Mouse (Mus musculus): ENCODE measurements around the gene Kif1b. TPM values are rescaled to one million over a fixed set of nuclear protein-coding genes. Genes with fewer than 3 reads are reported as not detected.

Kif1b gene
- polyA plus RNA-seq, 1 experiment from 2014 or later, result 35.6 TPM

DNA sequence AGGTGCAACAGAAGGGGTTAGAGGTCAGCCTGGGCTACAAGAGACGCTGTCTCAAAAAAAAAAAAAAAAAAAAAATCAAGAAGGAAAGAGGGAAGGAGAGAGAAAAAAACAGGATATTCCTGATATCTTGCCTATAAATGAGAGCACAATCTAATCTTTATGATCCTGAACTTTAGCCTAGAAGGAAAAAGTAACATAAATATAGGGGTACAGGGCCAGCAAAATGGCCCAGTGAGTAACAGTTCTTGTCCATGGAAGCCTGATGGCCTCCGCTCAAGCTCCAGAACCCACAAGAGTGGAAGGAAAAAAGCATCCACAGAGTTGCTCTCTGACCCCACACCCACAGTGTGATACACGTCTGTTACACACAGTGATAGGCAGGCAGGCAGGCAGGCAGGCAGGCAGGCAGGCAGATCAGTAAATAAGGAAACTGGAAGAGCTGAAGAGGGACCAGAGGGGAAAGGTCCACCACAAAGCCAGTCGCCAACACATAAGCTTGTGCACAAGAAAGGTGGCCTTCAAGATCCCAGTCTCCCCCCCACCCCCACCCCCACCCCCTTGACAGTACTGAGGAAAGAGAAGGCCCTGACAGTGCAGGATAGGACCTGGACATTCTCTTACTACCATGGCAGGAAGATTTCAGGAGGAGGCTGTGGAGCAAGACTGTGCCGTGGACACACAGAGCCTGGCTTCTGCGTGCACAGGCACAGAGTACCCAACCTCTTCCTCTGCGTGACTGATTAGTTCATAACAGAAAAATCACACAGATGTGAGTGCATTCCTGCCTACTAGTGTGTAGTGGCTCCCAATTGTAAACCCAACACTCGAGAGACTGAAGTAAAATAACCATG, 21.0 kb downstream of the Kif1b start:
- 53% methylated on average over 8 of the region's 8 CpGs for WGBS
- Histone ChIP-seq H3K4me3 (ENCODE audit: low read depth, low read length) (no peak overlapping the region), H3K36me3 (ENCODE audit: insufficient read depth, low read length) (no peaks in the 10 kb centered on the region), H3K9ac (replicated peaks; ENCODE audit: low read depth) (no peak overlapping the region), H3K4me2 (replicated peaks; ENCODE audit: low read depth, low read length) (no peak overlapping the region), H3K27me3 (replicated peaks; ENCODE audit: insufficient read depth, low read length) (no peaks in the 10 kb centered on the region), H3K4me1 (ENCODE audit: insufficient read depth, low read depth, low read length) (peaks cover 10% of the 10 kb centered on the region; the same call in 1 of the 2 replicates), H3K9me3 (ENCODE audit: low read length) (no peaks in the 10 kb centered on the region), H3K27ac (ENCODE audit: low read length) (peak overlapping the region; percentile 15; the same call in 1 of the 2 replicates)
- ATAC-seq (peak; percentile 25; the same call in 1 of the 2 replicates), DNase-seq (ENCODE audit: low spot score) (no peak)
- TF ChIP-seq CTCF (IDR thresholded peaks at IDR 0.05) (no peak), EP300 (IDR thresholded peaks at IDR 0.05) (no peak)

DNA sequence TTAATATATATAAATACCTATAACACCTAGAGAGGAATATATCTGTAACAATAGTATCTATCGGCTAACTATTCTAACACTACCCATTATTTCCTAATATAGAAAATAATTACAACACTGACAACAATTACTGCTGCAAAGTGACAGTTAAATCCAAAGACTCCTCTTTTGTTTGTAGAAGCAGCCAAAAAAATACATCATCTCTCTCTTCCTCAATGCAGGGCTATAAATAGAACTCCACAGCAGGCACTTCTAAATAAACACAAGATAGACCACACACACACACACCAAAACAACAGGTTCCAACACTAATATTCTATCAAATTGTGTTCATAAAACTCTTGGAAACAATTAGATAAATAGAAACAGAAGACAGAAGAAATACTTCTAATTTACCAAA, 21.8 kb downstream of the Kif1b start:
- H3K27ac ChIP-seq (ENCODE audit: low read length), result no peak overlapping the region
- H3K27me3 ChIP-seq (replicated peaks; ENCODE audit: insufficient read depth, low read length), result no peaks in the 10 kb centered on the region
- ATAC-seq (no peak), DNase-seq (ENCODE audit: low spot score) (peak; percentile 55)
- H3K4me3 ChIP-seq (ENCODE audit: low read depth, low read length), result no peak overlapping the region
- no peaks in the 10 kb centered on the region for H3K9me3 ChIP-seq (ENCODE audit: low read length)
- TF ChIP-seq EP300 (IDR thresholded peaks at IDR 0.05) (no peak), CTCF (IDR thresholded peaks at IDR 0.05) (no peak)
- no peaks in the 10 kb centered on the region for H3K36me3 ChIP-seq (ENCODE audit: insufficient read depth, low read length)
- no peak overlapping the region for H3K4me2 ChIP-seq (replicated peaks; ENCODE audit: low read depth, low read length)
- no peak overlapping the region for H3K9ac ChIP-seq (replicated peaks; ENCODE audit: low read depth)
- 59% methylated on average over 1 of the region's 1 CpGs for WGBS
- peaks cover 10% of the 10 kb centered on the region; the same call in 1 of the 2 replicates for H3K4me1 ChIP-seq (ENCODE audit: insufficient read depth, low read depth, low read length)

DNA sequence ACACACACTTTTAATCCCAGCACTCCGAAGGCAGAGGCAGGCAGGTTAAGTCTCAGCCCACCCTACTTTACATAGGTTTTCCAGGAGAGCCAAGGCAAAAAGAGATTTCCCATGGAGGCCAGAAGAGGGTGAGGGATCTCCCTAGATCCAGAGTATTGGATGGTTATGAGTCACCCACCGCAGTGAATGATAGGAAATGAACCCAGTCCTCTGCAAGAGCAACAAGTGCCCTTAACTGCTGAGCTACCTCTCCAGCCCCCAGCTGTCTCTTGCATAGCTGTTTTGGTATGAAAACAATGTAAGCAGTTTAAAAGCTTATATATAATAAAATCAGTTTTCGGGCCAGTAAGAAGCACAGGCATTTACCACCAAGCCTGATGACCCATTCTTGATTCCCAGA, 24.5 kb downstream of the Kif1b start:
- no peak overlapping the region for H3K9ac ChIP-seq (replicated peaks; ENCODE audit: low read depth)
- 0 out of 2 replicates have a peak overlapping the region, but pooled peaks have one; percentile 23 for H3K27ac ChIP-seq (ENCODE audit: low read length)
- H3K4me2 ChIP-seq (replicated peaks; ENCODE audit: low read depth, low read length), result no peak overlapping the region
- H3K27me3 ChIP-seq (replicated peaks; ENCODE audit: insufficient read depth, low read length), result no peaks in the 10 kb centered on the region
- peak; percentile 38 for ATAC-seq
- WGBS, result 54% methylated on average over 3 of the region's 3 CpGs
- DNase-seq (ENCODE audit: low spot score), result peak; percentile 20
- peaks cover 10% of the 10 kb centered on the region; the same call in 1 of the 2 replicates for H3K4me1 ChIP-seq (ENCODE audit: insufficient read depth, low read depth, low read length)
- H3K36me3 ChIP-seq (ENCODE audit: insufficient read depth, low read length), result no peaks in the 10 kb centered on the region
- H3K9me3 ChIP-seq (ENCODE audit: low read length), result no peaks in the 10 kb centered on the region
- no peak for TF ChIP-seq EP300 (IDR thresholded peaks at IDR 0.05)
- no peak for TF ChIP-seq CTCF (IDR thresholded peaks at IDR 0.05)
- no peak overlapping the region for H3K4me3 ChIP-seq (ENCODE audit: low read depth, low read length)

GRCm38 (mm10) chr4:149282025-149282738, 25.3 kb downstream of the Kif1b start:
- 53% methylated on average over 7 of the region's 7 CpGs for WGBS
- Histone ChIP-seq H3K4me2 (replicated peaks; ENCODE audit: low read depth, low read length) (no peak overlapping the region), H3K9me3 (ENCODE audit: low read length) (no peaks in the 10 kb centered on the region), H3K4me1 (ENCODE audit: insufficient read depth, low read depth, low read length) (peaks cover 10% of the 10 kb centered on the region; the same call in 1 of the 2 replicates), H3K36me3 (ENCODE audit: insufficient read depth, low read length) (no peaks in the 10 kb centered on the region), H3K27me3 (replicated peaks; ENCODE audit: insufficient read depth, low read length) (no peaks in the 10 kb centered on the region), H3K9ac (replicated peaks; ENCODE audit: low read depth) (no peak overlapping the region), H3K27ac (ENCODE audit: low read length) (no peak overlapping the region), H3K4me3 (ENCODE audit: low read depth, low read length) (no peak overlapping the region)
- no peak for ATAC-seq
- TF ChIP-seq CTCF (IDR thresholded peaks at IDR 0.05) (no peak), EP300 (IDR thresholded peaks at IDR 0.05) (no peak)
- DNase-seq (ENCODE audit: low spot score), result no peak

- ATAC-seq (peak; percentile 97), DNase-seq (ENCODE audit: low spot score) (peak; percentile 93)
- TF ChIP-seq EP300 (IDR thresholded peaks at IDR 0.05) (peak; percentile 49; the same call in 1 of the 2 replicates), CTCF (IDR thresholded peaks at IDR 0.05) (no peak)
- H3K9me3 ChIP-seq (ENCODE audit: low read length), result no peaks in the 10 kb centered on the region
- H3K36me3 ChIP-seq (ENCODE audit: insufficient read depth, low read length), result peaks cover 15% of the 10 kb centered on the region
- 0 out of 2 replicates have a peak overlapping the region, but pooled peaks have one; percentile 16 for H3K27ac ChIP-seq (ENCODE audit: low read length)
- H3K27me3 ChIP-seq (replicated peaks; ENCODE audit: insufficient read depth, low read length), result no peaks in the 10 kb centered on the region
- H3K4me2 ChIP-seq (replicated peaks; ENCODE audit: low read depth, low read length), result no peak overlapping the region
- H3K4me3 ChIP-seq (ENCODE audit: low read depth, low read length), result no peak overlapping the region
- peaks cover 2% of the 10 kb centered on the region; the same call in 1 of the 2 replicates for H3K4me1 ChIP-seq (ENCODE audit: insufficient read depth, low read depth, low read length)
- no peak overlapping the region for H3K9ac ChIP-seq (replicated peaks; ENCODE audit: low read depth)
- WGBS, result 37% methylated on average over 4 of the region's 4 CpGs
Observed at GRCm38 (mm10) chr4:149277571-149277970, 29.9 kb downstream of the Kif1b start.

- H3K4me3 ChIP-seq (ENCODE audit: low read depth, low read length), result no peak overlapping the region
- TF ChIP-seq CTCF (IDR thresholded peaks at IDR 0.05) (peak; percentile 65), EP300 (IDR thresholded peaks at IDR 0.05) (no peak)
- DNase-seq (ENCODE audit: low spot score), result peak; percentile 63
- H3K4me1 ChIP-seq (ENCODE audit: insufficient read depth, low read depth, low read length), result no peaks in the 10 kb centered on the region; the same call in 1 of the 2 replicates
- no peak overlapping the region for H3K27ac ChIP-seq (ENCODE audit: low read length)
- no peaks in the 10 kb centered on the region for H3K9me3 ChIP-seq (ENCODE audit: low read length)
- peaks cover 32% of the 10 kb centered on the region for H3K36me3 ChIP-seq (ENCODE audit: insufficient read depth, low read length)
- H3K4me2 ChIP-seq (replicated peaks; ENCODE audit: low read depth, low read length), result no peak overlapping the region
- no peak for ATAC-seq
- no peaks in the 10 kb centered on the region for H3K27me3 ChIP-seq (replicated peaks; ENCODE audit: insufficient read depth, low read length)
- H3K9ac ChIP-seq (replicated peaks; ENCODE audit: low read depth), result no peak overlapping the region
- 100% methylated on average over 1 of the region's 1 CpGs for WGBS
Observed at GRCm38 (mm10) chr4:149273128-149273527, 34.4 kb downstream of the Kif1b start.
